Mouse (Mus musculus) midbrain, embryonic 12.5 days (tissue): ENCODE data around the gene Capn11. TPM values are rescaled to one million over a fixed set of nuclear protein-coding genes. Genes with fewer than 3 reads are reported as not detected.

Experiments used
- ATAC-seq: fragments of 200-750 bp; cut with Nextera tagmentation; 2 replicates; pipeline ENCODE4 v1.8.0; 2017; ENCODE audit warnings: low read depth, moderate TSS enrichment, moderate library complexity; ENCODE audit not compliant: low FRiP score
- H3K27ac ChIP-seq: fragments of 300-500 bp; sonication (generic); replicated peaks from 2 replicates; pipeline ENCODE4 v1.5.1; 2016; ENCODE audit warnings: mild to moderate bottlenecking
- H3K27me3 ChIP-seq: fragments of 300-500 bp; sonication (generic); 2 replicates; pipeline ENCODE4 v1.6.1; 2016; ENCODE audit warnings: mild to moderate bottlenecking
- H3K36me3 ChIP-seq: fragments of 300-500 bp; sonication (generic); 2 replicates; pipeline ENCODE4 v1.6.1; 2016
- H3K4me1 ChIP-seq: fragments of 300-500 bp; sonication (generic); 2 replicates; pipeline ENCODE4 v1.6.1; 2016
- H3K4me2 ChIP-seq: fragments of 300-500 bp; sonication (generic); replicated peaks from 2 replicates; pipeline ENCODE4 v1.6.1; 2016; ENCODE audit warnings: mild to moderate bottlenecking, moderate library complexity
- H3K4me3 ChIP-seq: fragments of 300-500 bp; sonication (generic); 2 replicates; pipeline ENCODE4 v1.5.1; 2016; ENCODE audit warnings: mild to moderate bottlenecking
- H3K9ac ChIP-seq: fragments of 300-500 bp; sonication (generic); replicated peaks from 2 replicates; pipeline ENCODE4 v1.6.1; 2016; ENCODE audit warnings: mild to moderate bottlenecking, moderate library complexity
- H3K9me3 ChIP-seq: fragments of 300-500 bp; sonication (generic); 2 replicates; pipeline ENCODE4 v1.6.1; 2016; ENCODE audit warnings: mild to moderate bottlenecking
- WGBS: fragments of 180-500 bp; shearing (Covaris S2); methylation state at CpG from one replicate; pipeline ENCODE4 v1.1.7; 2016; 5-methylcytosine and 5-hydroxymethylcytosine counted together
- polyA plus RNA-seq: library from polyadenylated mRNA; unstranded; fragments of >200 nt; fragmentation: Nextera tagmentation; extraction: Ambion mirVana; gene quantifications from 2 replicates; pipeline ENCODE4 v1.2.1, GENCODE M21; 2016

The Capn11 gene
- polyA plus RNA-seq, 1 experiment from 2014 or later = 1.4 TPM

GRCm38 (mm10) chr17:45601325-45601724 lies 57.8 kb downstream of the Capn11 start:
- no peaks in the 10 kb centered on the region for H3K36me3 ChIP-seq
- H3K27me3 ChIP-seq = peaks cover 43% of the 10 kb centered on the region
- H3K27ac ChIP-seq = no peak overlapping the region
- no peak overlapping the region for H3K4me3 ChIP-seq
- 0 out of 2 replicates have a peak overlapping the region, but pooled peaks have one; percentile 0 for H3K4me2 ChIP-seq
- no peaks in the 10 kb centered on the region for H3K9me3 ChIP-seq
- no peak for ATAC-seq
- WGBS = 14% methylated on average over 22 of the region's 22 CpGs
- H3K9ac ChIP-seq = 0 out of 2 replicates have a peak overlapping the region, but pooled peaks have one; percentile 24
- peaks cover 30% of the 10 kb centered on the region for H3K4me1 ChIP-seq

GRCm38 (mm10) chr17:45600267-45600666 lies 58.9 kb downstream of the Capn11 start:
- Histone ChIP-seq H3K4me2 (0 out of 2 replicates have a peak overlapping the region, but pooled peaks have one; percentile 64), H3K27ac (no peak overlapping the region), H3K9me3 (no peaks in the 10 kb centered on the region), H3K27me3 (peaks cover 53% of the 10 kb centered on the region), H3K36me3 (no peaks in the 10 kb centered on the region), H3K9ac (no peak overlapping the region), H3K4me1 (peaks cover 41% of the 10 kb centered on the region), H3K4me3 (no peak overlapping the region)
- ATAC-seq = no peak
- WGBS = 56% methylated on average over 8 of the region's 8 CpGs

- Histone ChIP-seq H3K27me3 (peaks cover 59% of the 10 kb centered on the region), H3K9ac (peak within 1 kb of the TSS; percentile 53), H3K36me3 (no peaks in the 10 kb centered on the region), H3K4me3 (peak within 1 kb of the TSS; percentile 32), H3K27ac (no peak within 1 kb of the TSS), H3K4me1 (peaks cover 47% of the 10 kb centered on the region), H3K9me3 (no peaks in the 10 kb centered on the region), H3K4me2 (peak within 1 kb of the TSS; percentile 64)
- 13% methylated on average over 32 of the region's 32 CpGs for WGBS
- ATAC-seq = peak; percentile 38; the same call in 1 of the 2 replicates
These were observed 59.5 kb downstream of the Capn11 start, which contains the start of gene Slc29a1 for GRCm38 (mm10) chr17:45599446-45600242. TSS of gene Slc29a1 (minus strand) at chr17:45599606.

- no peak overlapping the region for H3K27ac ChIP-seq
- H3K4me2 ChIP-seq = peak overlapping the region; percentile 64
- no peaks in the 10 kb centered on the region for H3K9me3 ChIP-seq
- ATAC-seq = no peak
- WGBS = 53% methylated on average over 3 of the region's 3 CpGs
- H3K36me3 ChIP-seq = no peaks in the 10 kb centered on the region
- peaks cover 67% of the 10 kb centered on the region for H3K27me3 ChIP-seq
- H3K4me1 ChIP-seq = peaks cover 52% of the 10 kb centered on the region
- H3K4me3 ChIP-seq = peak overlapping the region; percentile 32; the same call in 1 of the 2 replicates
- H3K9ac ChIP-seq = no peak overlapping the region; the same call in 1 of the 2 replicates
These were observed 60.2 kb downstream of the Capn11 start for GRCm38 (mm10) chr17:45598891-45599290.

- 91% methylated on average over 2 of the region's 2 CpGs for WGBS
- H3K4me1 ChIP-seq = peaks cover 56% of the 10 kb centered on the region
- no peaks in the 10 kb centered on the region for H3K9me3 ChIP-seq
- no peak for ATAC-seq
- no peak overlapping the region for H3K27ac ChIP-seq
- no peak overlapping the region for H3K9ac ChIP-seq
- no peaks in the 10 kb centered on the region for H3K36me3 ChIP-seq
- no peak overlapping the region for H3K4me2 ChIP-seq
- no peak overlapping the region for H3K4me3 ChIP-seq
- peaks cover 72% of the 10 kb centered on the region for H3K27me3 ChIP-seq
These were observed 60.7 kb downstream of the Capn11 start for GRCm38 (mm10) chr17:45598376-45598775.

- Histone ChIP-seq H3K27ac (no peak overlapping the region), H3K4me2 (no peak overlapping the region), H3K4me3 (no peak overlapping the region), H3K27me3 (peaks cover 78% of the 10 kb centered on the region), H3K36me3 (no peaks in the 10 kb centered on the region), H3K9ac (no peak overlapping the region), H3K4me1 (peaks cover 61% of the 10 kb centered on the region), H3K9me3 (no peaks in the 10 kb centered on the region)
- no peak for ATAC-seq
- 45% methylated on average over 3 of the region's 3 CpGs for WGBS
These were observed 61.3 kb downstream of the Capn11 start for GRCm38 (mm10) chr17:45597787-45598186.

- 22% methylated on average over 11 of the region's 11 CpGs for WGBS
- Histone ChIP-seq H3K4me2 (no peak overlapping the region), H3K27me3 (peaks cover 81% of the 10 kb centered on the region), H3K36me3 (no peaks in the 10 kb centered on the region), H3K9me3 (no peaks in the 10 kb centered on the region), H3K27ac (peak overlapping the region; percentile 54), H3K4me1 (peaks cover 66% of the 10 kb centered on the region), H3K4me3 (no peak overlapping the region), H3K9ac (no peak overlapping the region)
- 0 out of 2 replicates have a peak, but pooled peaks have one; percentile 25 for ATAC-seq
These were observed 62.3 kb downstream of the Capn11 start for GRCm38 (mm10) chr17:45596631-45597396.

- Histone ChIP-seq H3K4me2 (peak overlapping the region; percentile 97), H3K9me3 (no peaks in the 10 kb centered on the region), H3K4me3 (peak overlapping the region; percentile 51), H3K9ac (peak overlapping the region; percentile 43), H3K36me3 (no peaks in the 10 kb centered on the region), H3K27ac (no peak overlapping the region), H3K27me3 (peaks cover 75% of the 10 kb centered on the region), H3K4me1 (peaks cover 59% of the 10 kb centered on the region)
- 4% methylated on average over 23 of the region's 23 CpGs for WGBS
- ATAC-seq = peak; percentile 12; the same call in 1 of the 2 replicates
These were observed 63.3 kb downstream of the Capn11 start for GRCm38 (mm10) chr17:45595736-45596390.

GRCm38 (mm10) chr17:45594881-45595735 lies 64.0 kb downstream of the Capn11 start:
- Histone ChIP-seq H3K4me1 (peaks cover 59% of the 10 kb centered on the region), H3K36me3 (no peaks in the 10 kb centered on the region)
- ATAC-seq = peak; percentile 63

GRCm38 (mm10) chr17:45594195-45594594 lies 64.9 kb downstream of the Capn11 start:
- no peaks in the 10 kb centered on the region for H3K9me3 ChIP-seq
- no peak overlapping the region for H3K27ac ChIP-seq
- ATAC-seq = no peak
- peaks cover 59% of the 10 kb centered on the region for H3K27me3 ChIP-seq
- WGBS = 41% methylated on average over 8 of the region's 8 CpGs
- no peak overlapping the region for H3K9ac ChIP-seq
- H3K4me1 ChIP-seq = peaks cover 51% of the 10 kb centered on the region
- 0 out of 2 replicates have a peak overlapping the region, but pooled peaks have one; percentile 51 for H3K4me3 ChIP-seq
- H3K36me3 ChIP-seq = no peaks in the 10 kb centered on the region
- peak overlapping the region; percentile 97 for H3K4me2 ChIP-seq

More at GRCm38 (mm10) chr17:45594881-45595735, 64.0 kb downstream of the Capn11 start:
- Histone ChIP-seq H3K4me3 (peak overlapping the region; percentile 51), H3K9me3 (no peaks in the 10 kb centered on the region), H3K4me2 (peak overlapping the region; percentile 97), H3K27me3 (peaks cover 68% of the 10 kb centered on the region), H3K9ac (peak overlapping the region; percentile 43), H3K27ac (no peak overlapping the region)
- under 1% methylated on average over 57 of the region's 58 CpGs for WGBS

- 17% methylated on average over 8 of the region's 8 CpGs for WGBS
- ATAC-seq = no peak
- no peaks in the 10 kb centered on the region for H3K36me3 ChIP-seq
- peak overlapping the region; percentile 97; the same call in 1 of the 2 replicates for H3K4me2 ChIP-seq
- H3K9ac ChIP-seq = no peak overlapping the region
- H3K9me3 ChIP-seq = no peaks in the 10 kb centered on the region
- peaks cover 49% of the 10 kb centered on the region for H3K4me1 ChIP-seq
- no peak overlapping the region for H3K4me3 ChIP-seq
- peaks cover 58% of the 10 kb centered on the region for H3K27me3 ChIP-seq
- no peak overlapping the region for H3K27ac ChIP-seq
These were observed 65.6 kb downstream of the Capn11 start for GRCm38 (mm10) chr17:45593479-45593878.
